Mouse (Mus musculus) thymus, adult 2 months (tissue): ENCODE results near the gene H3f3b.

Experiments used
- CTCF ChIP-seq: fragments of 200-500 bp; IDR thresholded peaks from 2 replicates; pipeline ENCODE4 v1.5.1; 2012; ENCODE audit warnings: mild to moderate bottlenecking, control low read depth, low read length, moderate library complexity, borderline replicate concordance; ENCODE audit not compliant: control insufficient read depth, poor library complexity, insufficient read depth; ENCODE audit errors: extremely low read depth
- POLR2A ChIP-seq: fragments of 200-500 bp; IDR thresholded peaks from 2 replicates; pipeline ENCODE4 v1.6.1; 2012; ENCODE audit warnings: mild to moderate bottlenecking, low read length, control low read depth, moderate library complexity; ENCODE audit not compliant: control insufficient read depth, poor library complexity, insufficient read depth; ENCODE audit errors: extremely low read depth

DNA sequence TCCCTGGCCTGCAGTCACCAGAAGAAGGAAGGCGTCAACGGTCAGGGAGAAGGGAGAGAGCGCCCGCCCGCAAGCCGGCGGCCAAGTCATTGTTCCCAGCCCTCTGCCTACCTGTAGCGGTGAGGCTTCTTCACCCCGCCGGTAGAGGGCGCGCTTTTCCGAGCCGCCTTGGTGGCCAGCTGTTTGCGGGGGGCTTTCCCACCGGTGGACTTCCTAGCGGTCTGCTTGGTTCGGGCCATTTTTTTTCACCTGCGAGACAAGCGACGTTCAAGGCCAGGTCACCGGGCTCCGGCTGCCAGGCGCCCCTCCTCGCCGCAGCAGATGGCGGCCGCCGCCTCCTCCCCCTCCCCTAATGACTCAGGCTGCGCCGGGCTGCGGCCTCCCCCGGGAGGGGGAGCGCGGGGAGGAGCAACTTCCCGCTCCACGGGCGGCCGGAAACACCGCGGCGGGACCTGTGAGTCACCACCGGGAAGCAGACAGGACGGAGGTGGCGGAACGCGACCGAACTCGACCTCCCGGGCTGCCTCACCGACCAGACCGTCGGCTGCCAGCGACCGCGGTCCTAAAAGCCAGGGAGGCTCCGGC, 3.9 kb downstream of the H3f3b start:
- peak; percentile 97 for TF ChIP-seq CTCF
- no peak for TF ChIP-seq POLR2A
